Mouse (Mus musculus) midbrain, embryonic 11.5 days (tissue): Measurements from ENCODE around the gene Tex35. TPM values are rescaled to one million over a fixed set of nuclear protein-coding genes. Genes with fewer than 3 reads are reported as not detected.

Experiments used
- polyA plus RNA-seq: library from polyadenylated mRNA; unstranded; fragments of >200 nt; fragmentation: Nextera tagmentation; extraction: Ambion mirVana; gene quantifications from 2 replicates; pipeline ENCODE4 v1.2.1, GENCODE M21; 2014

Gene Tex35
- polyA plus RNA-seq, 1 experiment from 2014 or later, result not detected

Other genes with a start within 250 kb of the Tex35 start
- gene Ralgps2, start 169.1 kb downstream of the Tex35 start, polyA plus RNA-seq, result 85.1 and 91.9 TPM in 2 replicates